Mouse (Mus musculus) embryonic fibroblast, embryonic 13.5 days (primary cell): ENCODE measurements around the gene Lgals3bp. TPM values are rescaled to one million over a fixed set of nuclear protein-coding genes. Genes with fewer than 3 reads are reported as not detected.

Experiments used
- H3K27ac ChIP-seq: 2 replicates; pipeline ENCODE4 v1.5.1; 2012; ENCODE audit warnings: low read length, control low read depth, inconsistent platforms; ENCODE audit not compliant: insufficient read depth
- H3K4me1 ChIP-seq: 2 replicates; pipeline ENCODE4 v1.6.1; 2011; ENCODE audit warnings: low read length; ENCODE audit not compliant: control insufficient read depth, insufficient read depth
- H3K4me3 ChIP-seq: 2 replicates; pipeline ENCODE4 v1.5.1; 2011; ENCODE audit warnings: mild to moderate bottlenecking, control low read depth, low read length; ENCODE audit not compliant: insufficient read depth
- CTCF ChIP-seq: IDR thresholded peaks from 2 replicates; pipeline ENCODE4 v1.5.1; 2011; ENCODE audit warnings: mild to moderate bottlenecking, control low read depth, low read length, moderate library complexity, borderline replicate concordance; ENCODE audit not compliant: insufficient read depth
- POLR2A ChIP-seq: IDR thresholded peaks from 2 replicates; pipeline ENCODE4 v1.6.1; 2011; ENCODE audit warnings: low read depth, mild to moderate bottlenecking, control low read depth, low read length, moderate library complexity
- polyA plus RNA-seq: library from polyadenylated mRNA; stranded (reverse); fragments of >200 nt; gene quantifications from 2 replicates; pipeline ENCODE4 v1.2.4, GENCODE M21; 2011; ENCODE audit warnings: low read depth; ENCODE audit not compliant: missing spikeins, insufficient read length

The Lgals3bp gene
- polyA plus RNA-seq, 1 experiment = 116 TPM

- H3K4me1 ChIP-seq = peaks cover 36% of the 10 kb centered on the region
- no peak overlapping the region for H3K4me3 ChIP-seq
- TF ChIP-seq CTCF (no peak), POLR2A (no peak)
- no peak overlapping the region for H3K27ac ChIP-seq
Measured at GRCm38 (mm10) chr11:118368330-118368729, 33.6 kb downstream of the Lgals3bp start.

- H3K4me3 ChIP-seq = no peak overlapping the region
- TF ChIP-seq POLR2A (no peak), CTCF (no peak)
- peak overlapping the region; percentile 48 for H3K27ac ChIP-seq
- H3K4me1 ChIP-seq = peaks cover 42% of the 10 kb centered on the region
Measured at GRCm38 (mm10) chr11:118366559-118366958, 35.3 kb downstream of the Lgals3bp start.

- H3K27ac ChIP-seq = peak overlapping the region; percentile 48
- H3K4me1 ChIP-seq = peaks cover 44% of the 10 kb centered on the region
- no peak overlapping the region for H3K4me3 ChIP-seq
- TF ChIP-seq CTCF (no peak), POLR2A (no peak)
Measured at GRCm38 (mm10) chr11:118366108-118366507, 35.8 kb downstream of the Lgals3bp start.

- H3K4me1 ChIP-seq = peaks cover 52% of the 10 kb centered on the region
- H3K4me3 ChIP-seq = no peak overlapping the region
- peak; percentile 37; the same call in 1 of the 2 replicates for TF ChIP-seq POLR2A
- TF ChIP-seq CTCF = no peak
- peak overlapping the region; percentile 80 for H3K27ac ChIP-seq
Measured at GRCm38 (mm10) chr11:118365171-118365570, 36.7 kb downstream of the Lgals3bp start.

- H3K4me3 ChIP-seq = no peak overlapping the region
- peaks cover 52% of the 10 kb centered on the region for H3K4me1 ChIP-seq
Measured at GRCm38 (mm10) chr11:118364021-118364420, 37.9 kb downstream of the Lgals3bp start.

GRCm38 (mm10) chr11:118362971-118363518 lies 38.8 kb downstream of the Lgals3bp start:
- peak overlapping the region; percentile 94 for H3K27ac ChIP-seq
- TF ChIP-seq CTCF (no peak), POLR2A (peak; percentile 51)
- H3K4me3 ChIP-seq = no peak overlapping the region
- peaks cover 52% of the 10 kb centered on the region for H3K4me1 ChIP-seq

More at GRCm38 (mm10) chr11:118364021-118364420, 37.9 kb downstream of the Lgals3bp start:
- peak overlapping the region; percentile 94 for H3K27ac ChIP-seq
- TF ChIP-seq CTCF (no peak), POLR2A (no peak)

- no peak for TF ChIP-seq CTCF
- no peak for TF ChIP-seq POLR2A
- peak overlapping the region; percentile 94 for H3K27ac ChIP-seq
- no peak overlapping the region for H3K4me3 ChIP-seq
- peaks cover 52% of the 10 kb centered on the region for H3K4me1 ChIP-seq
Measured at GRCm38 (mm10) chr11:118362501-118362900, 39.4 kb downstream of the Lgals3bp start.

- Histone ChIP-seq H3K4me3 (no peak overlapping the region), H3K27ac (peak overlapping the region; percentile 83), H3K4me1 (peaks cover 42% of the 10 kb centered on the region)
- TF ChIP-seq POLR2A (no peak), CTCF (no peak)
Measured at GRCm38 (mm10) chr11:118360907-118361341, 41.0 kb downstream of the Lgals3bp start.

- H3K4me3 ChIP-seq = no peak overlapping the region
- TF ChIP-seq CTCF (no peak), POLR2A (no peak)
- peaks cover 39% of the 10 kb centered on the region for H3K4me1 ChIP-seq
- peak overlapping the region; percentile 83 for H3K27ac ChIP-seq
Measured at GRCm38 (mm10) chr11:118360491-118360890, 41.4 kb downstream of the Lgals3bp start.

GRCm38 (mm10) chr11:118355640-118356039 lies 46.3 kb downstream of the Lgals3bp start, which contains the start of gene Timp2:
Gene Timp2 (minus strand): TSS chr11:118355740.
- H3K4me1 ChIP-seq = peaks cover 17% of the 10 kb centered on the region
- TF ChIP-seq POLR2A (no peak), CTCF (no peak)
- peak within 1 kb of the TSS; percentile 74 for H3K4me3 ChIP-seq
- H3K27ac ChIP-seq = peak within 1 kb of the TSS; percentile 82

- Histone ChIP-seq H3K4me3 (peak overlapping the region; percentile 74), H3K27ac (peak overlapping the region; percentile 82), H3K4me1 (peaks cover 17% of the 10 kb centered on the region)
- TF ChIP-seq POLR2A (peak; percentile 95), CTCF (no peak)
Measured at GRCm38 (mm10) chr11:118355205-118355604, 46.7 kb downstream of the Lgals3bp start.
